Mouse (Mus musculus): Measurements from ENCODE around the gene Zfp960. TPM values are rescaled to one million over a fixed set of nuclear protein-coding genes. Genes with fewer than 3 reads are reported as not detected.
"Not testable (repeated sequence)": the region's sequence is repeated elsewhere in the genome, so short reads cannot be mapped to it uniquely, and the experiment has no call there.

The Zfp960 gene
- polyA plus RNA-seq (2021), result 3.8 TPM

DNA sequence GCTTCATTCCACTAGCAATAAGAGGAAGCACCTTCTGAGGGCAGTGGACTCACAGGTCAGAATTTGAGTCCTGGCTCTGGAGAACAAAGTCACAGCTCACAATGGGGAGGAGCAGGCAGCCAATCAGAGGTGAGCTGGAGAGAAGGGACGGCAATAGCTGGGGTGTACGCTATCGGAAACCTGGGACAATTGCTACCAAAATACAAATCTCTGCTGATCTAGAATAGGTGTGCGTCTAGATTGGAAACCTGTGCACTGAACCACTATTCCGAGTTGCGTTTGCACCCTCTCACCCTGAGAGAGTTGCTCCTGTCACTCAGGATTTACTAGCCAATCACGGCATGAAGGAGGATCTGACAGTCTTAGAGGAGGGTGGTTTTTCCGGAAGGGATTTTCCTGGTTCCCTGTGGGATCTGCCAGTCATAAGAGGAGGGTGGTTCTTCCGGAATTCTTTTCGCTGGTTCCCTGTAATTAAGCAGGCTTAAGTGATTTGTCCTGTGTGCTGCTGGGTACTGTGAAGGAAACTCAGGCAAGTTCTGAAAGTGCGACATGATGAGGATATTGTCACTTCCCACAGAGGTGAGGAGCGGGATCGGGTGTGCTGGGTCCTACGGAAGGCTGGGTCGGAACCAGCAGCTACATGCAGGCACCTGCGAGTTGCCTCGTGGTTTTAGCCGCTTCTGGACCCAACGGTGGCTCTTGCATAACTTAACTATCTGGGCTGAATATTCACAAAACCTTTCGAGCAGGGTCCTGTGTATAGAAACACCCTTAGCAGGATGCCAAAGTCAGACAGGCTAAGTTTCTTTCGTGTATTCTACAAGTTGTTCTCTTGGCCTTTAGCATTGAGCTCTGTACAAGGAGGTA lies at the start of gene Zfp960:
Gene Zfp960, plus strand, starts transcription at position 486 of the 867 bp plus-strand sequence.
- peak; percentile 92 for DNase-seq (ENCODE audit: low read depth, low spot score)
- peak; percentile 100 for ATAC-seq
- H3K27me3 ChIP-seq; CTCF ChIA-PET; POLR2A ChIA-PET; in situ Hi-C loops (cut with MboI; ENCODE audit: low pct_unique_long_range_greater_than_20kb): not testable (repeated sequence)

DNA sequence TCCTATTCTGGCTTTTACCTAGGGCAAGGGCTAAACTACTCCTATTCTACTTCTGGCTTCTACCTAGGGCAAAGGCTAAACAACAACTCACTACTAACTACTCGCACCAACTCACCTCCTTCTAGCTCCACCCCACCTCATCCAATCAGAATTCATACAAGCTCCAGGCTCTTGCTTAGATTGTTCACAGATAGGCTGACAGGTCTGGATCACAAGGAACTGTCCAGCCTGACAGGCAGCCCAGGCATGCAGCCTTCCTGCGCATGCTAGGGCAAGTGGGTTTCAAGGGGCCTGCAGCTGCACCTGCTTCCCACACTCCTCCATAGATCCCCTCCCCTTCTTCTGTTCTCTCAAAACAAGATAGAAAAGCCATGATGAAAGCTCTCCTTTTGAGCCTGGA lies 45.8 kb upstream of the Zfp960 start:
- CTCF ChIA-PET; DNase-seq (ENCODE audit: low read depth, low spot score); ATAC-seq; POLR2A ChIA-PET; in situ Hi-C loops (cut with MboI; ENCODE audit: low pct_unique_long_range_greater_than_20kb); H3K27me3 ChIP-seq: not testable (repeated sequence)

DNA sequence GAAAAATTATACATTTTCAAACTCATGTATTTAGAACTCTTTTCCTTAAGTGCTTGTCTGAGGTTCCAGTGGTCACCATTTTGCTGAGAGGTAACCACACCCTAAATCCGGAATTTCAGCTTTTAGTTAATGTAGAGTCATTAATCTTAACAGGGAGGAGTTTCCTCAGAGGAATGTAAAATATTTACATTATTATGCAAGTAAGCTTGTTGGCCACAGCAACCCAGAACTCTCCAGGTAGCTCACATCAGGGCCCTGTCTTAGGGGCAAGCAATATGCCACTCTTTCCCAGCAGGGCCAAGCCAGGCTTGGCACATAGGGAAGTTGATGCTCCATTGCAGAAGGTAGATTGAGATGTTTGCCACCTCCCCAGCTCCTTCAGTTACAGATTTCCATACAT lies 4.3 kb upstream of the Zfp960 start:
- POLR2A ChIA-PET; DNase-seq (ENCODE audit: low read depth, low spot score); ATAC-seq; in situ Hi-C loops (cut with MboI; ENCODE audit: low pct_unique_long_range_greater_than_20kb); CTCF ChIA-PET; H3K27me3 ChIP-seq: not testable (repeated sequence)

DNA sequence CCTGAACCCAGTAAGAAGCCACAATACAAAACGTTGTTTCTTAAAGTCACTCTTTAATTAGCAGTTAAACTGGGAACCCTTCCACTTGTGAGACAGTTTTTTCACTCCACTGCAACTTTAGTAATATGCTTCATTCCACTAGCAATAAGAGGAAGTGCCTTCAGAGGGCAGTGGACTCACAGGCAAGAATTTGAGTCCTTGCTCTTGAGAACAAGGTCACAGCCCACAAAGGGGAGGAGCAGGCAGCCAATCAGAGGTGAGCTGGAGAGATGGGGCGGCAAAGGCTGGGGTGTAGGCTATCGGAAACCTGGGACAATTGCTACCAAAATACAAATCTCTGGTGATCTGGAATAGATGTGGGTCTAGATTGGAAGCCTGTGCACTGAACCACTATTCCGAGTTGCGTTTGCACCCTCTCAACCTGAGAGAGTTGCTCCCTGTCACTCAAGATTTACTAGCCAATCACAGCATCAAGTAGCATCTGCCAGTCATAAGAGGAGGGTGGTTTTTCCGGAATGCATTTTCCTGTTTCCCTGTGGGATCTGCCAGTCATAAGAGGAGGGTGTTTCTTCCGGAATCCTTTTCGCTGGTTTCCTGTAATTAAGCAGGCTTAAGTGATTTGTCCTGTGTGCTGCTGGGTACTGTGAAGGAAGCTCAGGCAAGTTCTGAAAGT lies 57.1 kb downstream of the Zfp960 start, which contains the start of gene Zfp97:
Gene Zfp97, plus strand, starts transcription at position 586 of the 673 bp plus-strand sequence.
- H3K27me3 ChIP-seq; POLR2A ChIA-PET; CTCF ChIA-PET; in situ Hi-C loops (cut with MboI; ENCODE audit: low pct_unique_long_range_greater_than_20kb); DNase-seq (ENCODE audit: low read depth, low spot score): not testable (repeated sequence)
- ATAC-seq, result peak; percentile 100

Other genes starting within 250 kb of the Zfp960 start
- gene Zfp97, start 57.3 kb downstream of the Zfp960 start, polyA plus RNA-seq (2021), result 6.8 TPM